Mouse (Mus musculus) CD8-positive naive resting alpha-beta T cell, adult 2 months (primary cell): ENCODE data around the gene Gm813.

Experiments used
- DNase-seq, 2 experiments: peaks; one replicate each; pipeline ENCODE4 v3.0.0; 2022; ENCODE audit warnings: low read depth in 2 of 2, low spot score in 2 of 2

Gene Gm813

GRCm38 (mm10) chr16:58607101-58607500 is 9.7 kb downstream of the Gm813 start:
- DNase-seq, result no peak

DNA sequence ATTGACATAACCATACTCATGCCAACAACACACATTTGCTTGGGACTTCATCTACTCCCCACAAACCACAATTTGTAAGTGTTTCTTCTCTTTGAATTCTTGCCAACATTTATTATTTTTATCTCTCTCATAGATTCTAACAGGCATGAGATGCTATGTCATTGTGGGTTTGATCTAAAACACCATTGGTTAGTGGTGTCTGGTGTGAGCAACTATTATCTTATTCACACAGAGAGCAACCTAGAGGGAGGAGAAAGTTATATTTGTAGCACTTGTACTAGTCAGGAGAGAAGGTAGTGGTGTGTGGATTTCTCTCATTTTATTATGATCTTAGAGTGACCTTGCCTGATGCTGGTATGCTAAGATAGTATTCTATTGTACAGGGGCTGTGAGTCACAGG is 12.1 kb downstream of the Gm813 start:
- no peak for DNase-seq

GRCm38 (mm10) chr16:58603831-58604230 is 12.9 kb downstream of the Gm813 start:
- DNase-seq, result no peak

DNA sequence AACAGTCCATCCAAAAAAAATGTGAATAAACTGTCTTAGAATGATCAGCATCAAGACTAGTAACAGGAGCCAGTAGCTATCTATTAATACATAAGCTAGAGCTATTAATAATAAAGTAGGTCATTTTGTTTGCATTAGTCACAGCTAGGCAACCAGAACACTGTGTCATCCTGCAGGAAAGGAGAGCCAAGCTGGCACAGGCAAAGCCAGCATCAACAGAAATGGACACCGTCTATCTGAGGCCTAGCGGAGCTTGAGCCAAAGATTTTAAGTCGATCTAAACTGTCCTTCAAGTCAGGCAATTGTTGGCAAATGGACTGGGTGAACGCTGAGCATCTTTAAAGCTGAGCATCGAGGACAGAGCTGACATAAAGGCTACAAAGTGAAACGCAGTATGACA is 15.9 kb downstream of the Gm813 start:
- DNase-seq, result no peak

GRCm38 (mm10) chr16:58591299-58591698 is 25.5 kb downstream of the Gm813 start:
- no peak for DNase-seq

DNA sequence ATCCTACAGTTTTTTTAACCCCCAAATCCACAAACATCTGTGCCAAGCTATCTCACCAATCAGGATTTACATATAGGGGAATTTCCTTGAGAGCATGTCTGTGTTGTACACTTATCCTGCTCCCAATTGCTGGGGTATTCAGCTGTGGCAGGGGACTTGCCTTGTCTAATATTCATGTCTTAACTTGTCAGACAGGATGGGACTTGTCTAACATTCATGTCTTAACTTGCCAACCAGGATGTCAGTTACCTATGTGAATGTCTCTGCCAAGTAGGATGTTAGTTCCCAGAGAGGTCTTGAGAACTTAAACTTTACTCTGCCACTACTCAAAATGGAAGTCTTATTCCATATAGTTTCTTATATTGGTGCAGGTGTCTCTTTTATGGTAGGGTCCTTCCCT is 27.3 kb downstream of the Gm813 start:
- no peak for DNase-seq

GRCm38 (mm10) chr16:58573949-58574722 is 42.6 kb downstream of the Gm813 start:
- no peak for DNase-seq

DNA sequence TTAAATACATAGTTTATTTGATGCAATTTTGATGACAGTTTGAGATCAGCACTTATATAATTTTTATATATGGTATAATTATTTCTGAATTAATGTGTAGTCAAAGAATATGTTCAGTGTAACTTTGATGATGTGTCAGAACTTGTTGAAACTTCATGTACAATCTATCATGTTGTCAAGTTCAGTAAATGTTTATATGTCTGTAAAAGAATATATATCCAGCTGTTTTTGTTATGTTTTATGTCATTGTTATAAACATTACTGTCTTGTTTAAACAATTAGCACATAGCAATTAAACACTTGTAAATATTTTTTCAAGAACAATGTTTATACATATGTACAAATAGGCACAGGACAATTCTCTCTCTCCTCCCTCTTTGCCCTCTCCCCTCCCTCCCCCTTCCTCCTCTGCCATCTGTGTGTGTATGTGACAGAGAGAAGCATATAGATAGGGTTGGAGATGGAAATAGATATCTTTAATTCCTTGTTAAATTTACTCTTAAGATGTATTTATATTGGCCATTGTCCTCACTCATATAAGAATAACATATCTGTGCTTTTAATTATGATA is 46.0 kb downstream of the Gm813 start:
- DNase-seq, result no peak
